Mouse (Mus musculus): ENCODE measurements around the gene Kif24. TPM values are rescaled to one million over a fixed set of nuclear protein-coding genes. Genes with fewer than 3 reads are reported as not detected.

The Kif24 gene
- polyA plus RNA-seq, 1 experiment from 2014 or later = 6.0 TPM

DNA sequence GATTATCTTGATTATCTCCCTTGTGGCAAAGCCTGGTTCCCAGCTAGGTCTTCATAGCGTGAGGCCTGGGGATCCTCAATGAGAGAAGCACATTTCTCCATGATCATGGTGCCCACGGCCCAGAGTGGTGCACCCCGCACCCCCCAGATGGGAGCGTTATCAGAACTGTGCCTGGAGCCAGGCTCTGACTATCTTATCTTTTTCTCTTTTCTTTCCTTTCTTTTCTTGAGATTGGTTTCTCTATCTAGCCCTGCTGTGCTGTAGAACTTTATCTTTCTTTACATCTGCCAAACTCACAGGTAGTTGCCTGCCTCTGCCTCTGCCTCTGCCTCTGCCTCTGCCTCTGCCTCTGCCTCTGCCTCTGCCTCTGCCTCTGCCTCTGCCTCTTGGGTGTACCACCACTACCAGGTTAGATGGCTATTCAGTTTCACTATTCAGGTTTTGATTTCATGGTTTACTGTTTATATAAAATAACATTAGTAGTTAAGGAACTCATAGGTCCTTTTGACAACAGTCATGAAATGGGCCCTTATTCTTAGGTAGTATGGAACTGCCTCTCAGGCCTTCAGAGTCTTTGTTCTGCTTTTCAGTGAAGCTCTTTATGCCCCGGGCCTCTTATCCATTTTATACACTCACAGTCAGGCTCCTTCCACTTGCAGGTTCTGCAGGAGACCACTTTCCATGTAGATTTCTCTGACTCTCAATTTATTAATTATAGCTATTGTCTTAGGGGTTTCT is 83.3 kb downstream of the Kif24 start:
- Histone ChIP-seq H3K9ac (ENCODE audit: low read length) (no peak overlapping the region), H3K4me1 (ENCODE audit: control insufficient read depth, insufficient read depth, low read length) (no peaks in the 10 kb centered on the region), H3K27me3 (ENCODE audit: control insufficient read depth, insufficient read depth, low read length) (no peaks in the 10 kb centered on the region), H3K27ac (ENCODE audit: low read length) (no peak overlapping the region), H3K4me2 (ENCODE audit: low read depth, low read length) (no peak overlapping the region), H3K36me3 (ENCODE audit: control insufficient read depth, insufficient read depth, low read length) (peaks cover 25% of the 10 kb centered on the region; the same call in 1 of the 2 replicates), H3K4me3 (replicated peaks; ENCODE audit: low read length) (no peak overlapping the region), H3K9me3 (replicated peaks; ENCODE audit: control insufficient read depth, low read length) (no peaks in the 10 kb centered on the region)
- 92% methylated on average over 5 of the region's 5 CpGs for WGBS
- ATAC-seq (ENCODE audit: insufficient read depth, low FRiP score) = no peak

DNA sequence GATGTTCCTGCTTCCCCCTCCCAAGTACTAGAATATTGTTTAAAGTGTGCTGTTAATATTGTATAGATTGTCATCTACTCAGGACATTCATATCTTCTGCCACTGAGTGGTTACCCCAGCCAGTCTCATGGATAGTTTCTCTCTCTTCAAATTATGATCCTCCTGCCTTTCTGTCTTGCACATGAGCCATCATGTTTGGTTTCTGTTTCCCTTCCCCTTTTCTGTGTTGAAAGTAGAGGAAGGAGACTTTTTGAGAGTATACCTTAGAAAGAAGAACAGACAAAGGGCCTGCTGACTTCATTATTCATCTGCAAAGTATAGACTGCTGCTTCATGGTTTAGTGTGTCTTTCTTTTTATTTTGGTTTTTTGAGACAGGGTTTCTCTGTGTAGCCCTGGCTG is 87.1 kb downstream of the Kif24 start:
- ATAC-seq (ENCODE audit: insufficient read depth, low FRiP score) = no peak
- no peaks in the 10 kb centered on the region for H3K4me1 ChIP-seq (ENCODE audit: control insufficient read depth, insufficient read depth, low read length)
- peaks cover 28% of the 10 kb centered on the region; the same call in 1 of the 2 replicates for H3K36me3 ChIP-seq (ENCODE audit: control insufficient read depth, insufficient read depth, low read length)
- no peaks in the 10 kb centered on the region for H3K9me3 ChIP-seq (replicated peaks; ENCODE audit: control insufficient read depth, low read length)
- no peak overlapping the region for H3K27ac ChIP-seq (ENCODE audit: low read length)
- H3K27me3 ChIP-seq (ENCODE audit: control insufficient read depth, insufficient read depth, low read length) = no peaks in the 10 kb centered on the region
- no peak overlapping the region for H3K4me3 ChIP-seq (replicated peaks; ENCODE audit: low read length)
- no peak overlapping the region for H3K9ac ChIP-seq (ENCODE audit: low read length)
- no peak overlapping the region for H3K4me2 ChIP-seq (ENCODE audit: low read depth, low read length)

DNA sequence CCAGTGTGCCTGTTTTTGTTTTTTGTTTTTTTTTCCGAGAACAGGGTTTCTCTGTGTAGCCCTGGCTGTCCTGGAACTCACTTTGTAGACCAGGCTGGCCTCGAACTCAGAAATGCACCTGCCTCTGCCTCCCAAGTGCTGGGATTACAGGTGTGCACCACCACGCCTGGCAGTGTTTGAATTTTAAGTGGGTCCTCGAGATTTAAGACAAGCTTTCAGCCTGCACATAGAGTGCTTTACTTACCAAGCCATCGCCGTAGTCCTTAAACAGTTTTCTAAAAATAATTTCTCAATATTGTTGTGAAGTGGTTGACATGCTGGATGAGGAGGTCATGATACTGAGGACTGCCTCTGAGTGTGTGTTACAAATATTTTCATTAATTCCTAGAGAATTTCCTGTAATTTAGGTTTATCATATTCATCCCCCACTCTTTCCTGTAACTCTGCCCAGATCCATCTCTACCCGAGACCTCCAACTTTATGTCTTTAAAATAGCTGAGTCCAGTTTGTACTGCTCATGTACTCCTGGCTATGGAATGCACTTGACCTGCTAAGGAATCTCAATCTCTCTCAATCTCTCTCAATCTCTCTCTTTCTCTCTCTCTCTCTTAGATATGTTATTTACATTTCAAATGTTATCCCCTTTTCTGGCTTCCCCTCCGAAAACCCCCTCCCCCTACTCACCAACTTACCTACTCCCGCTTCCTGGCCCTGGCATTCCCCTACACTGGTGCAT is 94.8 kb downstream of the Kif24 start:
- no peak overlapping the region for H3K27ac ChIP-seq (ENCODE audit: low read length)

DNA sequence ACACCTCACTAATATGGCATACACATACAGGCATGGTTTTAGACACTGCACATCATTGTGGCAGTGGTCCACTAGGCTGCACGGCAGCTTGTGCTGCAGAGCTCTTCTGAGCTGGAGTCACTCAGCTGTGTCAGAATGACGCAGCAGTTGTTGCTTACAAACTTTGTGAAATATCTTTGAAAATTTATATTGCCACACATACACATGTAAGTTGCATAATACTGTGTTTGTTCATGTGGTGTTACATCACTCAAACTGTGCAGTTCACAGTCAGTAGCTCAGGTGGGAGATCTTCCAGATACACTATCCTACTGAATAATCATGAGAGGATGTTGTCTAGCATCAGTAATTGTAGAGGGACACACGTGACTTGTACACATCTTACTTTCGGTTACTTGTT is 96.5 kb downstream of the Kif24 start:
- no peak overlapping the region for H3K27ac ChIP-seq (ENCODE audit: low read length)
- H3K4me1 ChIP-seq (ENCODE audit: control insufficient read depth, insufficient read depth, low read length) = no peaks in the 10 kb centered on the region
- 88% methylated on average over 4 of the region's 4 CpGs for WGBS
- H3K36me3 ChIP-seq (ENCODE audit: control insufficient read depth, insufficient read depth, low read length) = 0 out of 2 replicates have a peak, but pooled peaks cover 5% of the 10 kb centered on the region
- H3K27me3 ChIP-seq (ENCODE audit: control insufficient read depth, insufficient read depth, low read length) = no peaks in the 10 kb centered on the region
- no peak overlapping the region for H3K4me3 ChIP-seq (replicated peaks; ENCODE audit: low read length)
- H3K9ac ChIP-seq (ENCODE audit: low read length) = no peak overlapping the region
- no peak overlapping the region for H3K4me2 ChIP-seq (ENCODE audit: low read depth, low read length)
- H3K9me3 ChIP-seq (replicated peaks; ENCODE audit: control insufficient read depth, low read length) = no peaks in the 10 kb centered on the region
- ATAC-seq (ENCODE audit: insufficient read depth, low FRiP score) = no peak

More for the DNA sequence above, 94.8 kb downstream of the Kif24 start:
- no peaks in the 10 kb centered on the region for H3K27me3 ChIP-seq (ENCODE audit: control insufficient read depth, insufficient read depth, low read length)
- no peak overlapping the region for H3K9ac ChIP-seq (ENCODE audit: low read length)
- 0 out of 2 replicates have a peak, but pooled peaks cover 5% of the 10 kb centered on the region for H3K36me3 ChIP-seq (ENCODE audit: control insufficient read depth, insufficient read depth, low read length)
- no peak overlapping the region for H3K4me3 ChIP-seq (replicated peaks; ENCODE audit: low read length)
- H3K4me2 ChIP-seq (ENCODE audit: low read depth, low read length) = no peak overlapping the region
- no peaks in the 10 kb centered on the region for H3K4me1 ChIP-seq (ENCODE audit: control insufficient read depth, insufficient read depth, low read length)
- H3K9me3 ChIP-seq (replicated peaks; ENCODE audit: control insufficient read depth, low read length) = no peaks in the 10 kb centered on the region
- WGBS = 89% methylated on average over 9 of the region's 9 CpGs
- no peak for ATAC-seq (ENCODE audit: insufficient read depth, low FRiP score)

DNA sequence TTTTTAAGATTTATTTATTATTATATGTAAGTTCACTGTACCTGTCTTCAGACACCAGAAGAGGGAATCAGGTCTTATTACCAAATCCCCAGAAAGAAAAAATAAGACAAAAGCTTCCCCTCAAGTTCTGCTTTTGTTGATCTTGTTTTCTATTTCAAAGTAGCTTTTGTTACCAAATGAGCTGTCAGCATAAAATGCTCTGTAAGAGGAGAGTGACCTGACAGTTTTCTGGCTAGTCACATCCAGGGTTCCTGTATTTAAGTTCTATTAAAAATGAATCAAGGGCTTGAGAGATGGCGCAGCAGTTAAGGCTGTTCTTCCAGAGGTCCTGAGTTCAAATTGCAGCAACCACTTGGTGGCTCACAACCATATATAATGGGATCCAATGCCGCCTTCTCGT is 103.6 kb downstream of the Kif24 start:
- H3K4me2 ChIP-seq (ENCODE audit: low read depth, low read length) = no peak overlapping the region
- no peaks in the 10 kb centered on the region for H3K9me3 ChIP-seq (replicated peaks; ENCODE audit: control insufficient read depth, low read length)
- no peaks in the 10 kb centered on the region for H3K27me3 ChIP-seq (ENCODE audit: control insufficient read depth, insufficient read depth, low read length)
- H3K4me3 ChIP-seq (replicated peaks; ENCODE audit: low read length) = no peak overlapping the region
- WGBS = 93% methylated on average over 3 of the region's 3 CpGs
- no peak overlapping the region for H3K9ac ChIP-seq (ENCODE audit: low read length)
- H3K4me1 ChIP-seq (ENCODE audit: control insufficient read depth, insufficient read depth, low read length) = no peaks in the 10 kb centered on the region
- ATAC-seq (ENCODE audit: insufficient read depth, low FRiP score) = no peak
- H3K36me3 ChIP-seq (ENCODE audit: control insufficient read depth, insufficient read depth, low read length) = no peaks in the 10 kb centered on the region
- H3K27ac ChIP-seq (ENCODE audit: low read length) = no peak overlapping the region

DNA sequence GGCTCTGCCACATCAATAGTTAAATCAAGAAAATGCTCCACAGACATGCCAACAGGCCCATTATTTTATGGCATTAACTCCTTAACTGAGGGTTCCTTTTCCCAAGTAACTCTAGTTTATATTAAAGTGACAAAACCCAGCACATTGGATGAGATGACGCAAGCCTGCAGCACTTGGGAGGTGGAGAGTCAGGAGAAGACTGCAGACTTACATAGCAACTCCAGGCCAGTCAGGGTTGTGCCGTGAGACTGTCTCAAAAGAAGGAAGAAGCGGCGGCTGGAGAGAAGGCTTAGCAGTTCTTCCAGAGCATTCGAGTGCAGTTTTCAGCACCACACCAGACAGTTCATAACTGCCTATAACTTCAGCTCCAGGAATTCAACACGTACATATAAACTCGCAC is 105.3 kb downstream of the Kif24 start:
- Histone ChIP-seq H3K27ac (ENCODE audit: low read length) (no peak overlapping the region), H3K27me3 (ENCODE audit: control insufficient read depth, insufficient read depth, low read length) (no peaks in the 10 kb centered on the region), H3K9me3 (replicated peaks; ENCODE audit: control insufficient read depth, low read length) (no peaks in the 10 kb centered on the region), H3K36me3 (ENCODE audit: control insufficient read depth, insufficient read depth, low read length) (0 out of 2 replicates have a peak, but pooled peaks cover 5% of the 10 kb centered on the region), H3K9ac (ENCODE audit: low read length) (no peak overlapping the region), H3K4me2 (ENCODE audit: low read depth, low read length) (no peak overlapping the region), H3K4me3 (replicated peaks; ENCODE audit: low read length) (no peak overlapping the region), H3K4me1 (ENCODE audit: control insufficient read depth, insufficient read depth, low read length) (no peaks in the 10 kb centered on the region)
- 82% methylated on average over 7 of the region's 7 CpGs for WGBS
- ATAC-seq (ENCODE audit: insufficient read depth, low FRiP score) = no peak

DNA sequence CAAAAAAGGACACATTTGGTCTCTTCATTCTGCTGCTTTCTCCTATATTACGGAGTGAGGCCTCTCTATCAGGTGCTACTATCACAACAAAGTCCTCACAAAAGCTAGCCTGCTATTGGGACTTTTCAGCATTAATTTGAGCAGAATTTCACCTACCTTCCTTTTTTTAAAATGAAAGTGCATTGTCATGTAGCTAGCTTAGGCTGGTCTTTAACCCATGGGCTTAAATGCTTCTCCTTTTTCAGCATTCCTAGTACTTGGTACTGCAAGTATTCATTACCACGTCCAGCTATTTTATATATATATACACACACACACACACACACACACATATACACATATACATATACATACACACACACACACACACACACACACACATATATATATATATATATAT is 106.0 kb downstream of the Kif24 start:
- WGBS = 69% methylated on average over 2 of the region's 2 CpGs
- Histone ChIP-seq H3K27ac (ENCODE audit: low read length) (no peak overlapping the region), H3K4me3 (replicated peaks; ENCODE audit: low read length) (no peak overlapping the region), H3K36me3 (ENCODE audit: control insufficient read depth, insufficient read depth, low read length) (0 out of 2 replicates have a peak, but pooled peaks cover 5% of the 10 kb centered on the region), H3K4me2 (ENCODE audit: low read depth, low read length) (no peak overlapping the region), H3K4me1 (ENCODE audit: control insufficient read depth, insufficient read depth, low read length) (no peaks in the 10 kb centered on the region), H3K27me3 (ENCODE audit: control insufficient read depth, insufficient read depth, low read length) (no peaks in the 10 kb centered on the region), H3K9me3 (replicated peaks; ENCODE audit: control insufficient read depth, low read length) (no peaks in the 10 kb centered on the region), H3K9ac (ENCODE audit: low read length) (no peak overlapping the region)
- ATAC-seq (ENCODE audit: insufficient read depth, low FRiP score) = no peak

DNA sequence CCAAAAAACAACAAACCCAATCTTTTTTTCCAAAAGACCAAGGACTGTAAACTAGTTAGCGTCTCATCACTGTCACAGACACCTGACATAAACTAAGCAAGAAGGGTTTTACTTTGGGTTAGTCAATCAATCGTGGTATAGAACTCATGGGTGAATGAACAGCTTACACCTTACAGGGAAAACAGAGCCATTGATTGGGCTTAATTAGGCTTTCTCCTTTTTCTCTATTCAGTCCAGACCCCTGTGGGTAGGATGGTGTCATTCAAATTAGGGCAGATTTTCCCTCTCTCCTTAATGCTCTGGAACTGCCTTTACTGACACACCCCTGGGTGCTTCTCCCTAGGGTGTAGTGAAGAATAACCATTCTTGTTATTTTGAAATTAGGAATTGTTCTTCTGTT is 107.5 kb downstream of the Kif24 start:
- H3K9ac ChIP-seq (ENCODE audit: low read length) = no peak overlapping the region
- H3K36me3 ChIP-seq (ENCODE audit: control insufficient read depth, insufficient read depth, low read length) = 0 out of 2 replicates have a peak, but pooled peaks cover 5% of the 10 kb centered on the region
- ATAC-seq (ENCODE audit: insufficient read depth, low FRiP score) = no peak
- H3K4me1 ChIP-seq (ENCODE audit: control insufficient read depth, insufficient read depth, low read length) = no peaks in the 10 kb centered on the region
- no peak overlapping the region for H3K27ac ChIP-seq (ENCODE audit: low read length)
- WGBS = 82% methylated on average over 2 of the region's 2 CpGs
- H3K4me2 ChIP-seq (ENCODE audit: low read depth, low read length) = no peak overlapping the region
- H3K9me3 ChIP-seq (replicated peaks; ENCODE audit: control insufficient read depth, low read length) = no peaks in the 10 kb centered on the region
- no peaks in the 10 kb centered on the region for H3K27me3 ChIP-seq (ENCODE audit: control insufficient read depth, insufficient read depth, low read length)
- no peak overlapping the region for H3K4me3 ChIP-seq (replicated peaks; ENCODE audit: low read length)

DNA sequence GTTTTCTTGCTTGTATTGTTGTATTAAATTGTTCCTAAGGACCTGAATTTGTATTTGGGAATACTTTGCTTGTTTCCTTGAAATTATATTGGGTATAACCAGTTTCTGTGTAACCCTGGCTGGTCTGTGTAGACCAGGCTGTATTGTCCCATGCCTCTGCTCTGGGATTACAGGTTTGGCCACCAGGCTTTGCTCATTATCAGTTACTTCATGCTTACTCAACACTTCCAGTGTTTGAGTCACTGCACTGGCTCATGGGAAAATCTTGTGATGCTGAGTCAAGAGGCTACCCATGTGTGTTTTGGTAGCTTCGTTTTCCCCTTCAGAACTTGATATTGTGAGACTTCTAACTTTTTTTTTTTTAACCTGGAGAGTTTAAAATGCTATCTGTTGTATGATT is 111.4 kb downstream of the Kif24 start:
- Histone ChIP-seq H3K4me3 (replicated peaks; ENCODE audit: low read length) (no peak overlapping the region), H3K27ac (ENCODE audit: low read length) (no peak overlapping the region), H3K36me3 (ENCODE audit: control insufficient read depth, insufficient read depth, low read length) (0 out of 2 replicates have a peak, but pooled peaks cover 5% of the 10 kb centered on the region), H3K4me2 (ENCODE audit: low read depth, low read length) (no peak overlapping the region), H3K9ac (ENCODE audit: low read length) (no peak overlapping the region), H3K9me3 (replicated peaks; ENCODE audit: control insufficient read depth, low read length) (no peaks in the 10 kb centered on the region), H3K27me3 (ENCODE audit: control insufficient read depth, insufficient read depth, low read length) (no peaks in the 10 kb centered on the region), H3K4me1 (ENCODE audit: control insufficient read depth, insufficient read depth, low read length) (peaks cover 5% of the 10 kb centered on the region; the same call in 1 of the 2 replicates)
- WGBS = 91% methylated on average over 1 of the region's 1 CpGs
- ATAC-seq (ENCODE audit: insufficient read depth, low FRiP score) = no peak

Measured in stomach, embryonic 16.5 days (tissue).